In the genomic region with DNA sequence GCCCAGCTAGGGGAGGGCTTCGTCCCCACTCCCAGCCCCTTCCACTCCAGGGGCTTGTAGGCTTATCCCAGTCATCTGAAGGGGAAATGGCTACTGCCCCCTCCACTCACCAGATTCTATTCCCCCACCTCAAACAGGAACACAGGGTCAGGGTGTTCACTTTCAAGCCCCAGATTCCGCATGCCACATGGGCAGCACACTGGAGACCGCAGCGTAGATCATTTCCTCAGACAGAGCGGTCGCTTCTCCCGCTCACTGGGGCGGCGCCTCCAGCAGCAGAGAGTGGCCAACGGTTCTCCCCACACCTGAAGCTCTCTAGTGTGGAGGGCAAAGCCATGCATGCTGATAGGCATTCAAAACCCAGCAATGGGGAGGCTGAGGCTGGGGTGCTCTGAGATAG, we compare ENCODE assay signal across 23 mouse cellular contexts. TPM values are rescaled to one million over a fixed set of nuclear protein-coding genes. Genes with fewer than 3 reads are reported as not detected.
DNase-seq lines count a peak whose midpoint lies in the region; ATAC-seq and TF ChIP-seq lines count a peak whose summit lies in the region.
"Had no signal": no experiment of that assay in that cellular context is flagged by ENCODE, and none has a peak within 500 bp of the region (broad histone marks: within the 10 kb centered on the region; RNA-seq: fewer than 3 reads in every experiment).

No protein-coding gene starts in this region.

- H3K9me3 ChIP-seq in liver, embryonic 16.5 days (replicated peaks; ENCODE audit: control insufficient read depth, low read length): no peaks in the 10 kb centered on the region
- no peaks in the 10 kb centered on the region for H3K9me3 ChIP-seq in liver, embryonic 11.5 days (ENCODE audit: control insufficient read depth, low read length)
- no peaks in the 10 kb centered on the region for H3K9me3 ChIP-seq in intestine, embryonic 16.5 days (ENCODE audit: control insufficient read depth, low read length)
- H3K9me3 ChIP-seq: heart, embryonic 10.5 days; kidney, embryonic 15.5 days; limb, embryonic 15.5 days; megakaryocyte, embryonic 14.5 days; midbrain, embryonic 15.5 days had no signal

- TF ChIP-seq CTCF in bone marrow, adult 2 months (IDR thresholded peaks at IDR 0.05; ENCODE audit: control insufficient read depth, insufficient read depth, low read length): no peak

- H3K4me3 ChIP-seq in liver, embryonic 16.5 days (ENCODE audit: low read depth, low read length): no peak overlapping the region
- no peak overlapping the region for H3K4me3 ChIP-seq in liver, embryonic 11.5 days (ENCODE audit: low read depth, low read length)
- no peak overlapping the region for H3K4me3 ChIP-seq in bone marrow, adult 2 months (replicated peaks; ENCODE audit: control insufficient read depth, low read depth, low read length)
- H3K4me3 ChIP-seq in intestine, embryonic 16.5 days (ENCODE audit: low read length): no peak overlapping the region
- H3K4me3 ChIP-seq: heart, embryonic 10.5 days; kidney, embryonic 15.5 days; limb, embryonic 15.5 days; megakaryocyte, embryonic 14.5 days; midbrain, embryonic 15.5 days had no signal

- no peak overlapping the region for H3K9ac ChIP-seq in liver, embryonic 16.5 days (ENCODE audit: low read depth, low read length)
- no peak overlapping the region for H3K9ac ChIP-seq in liver, embryonic 11.5 days (ENCODE audit: low read depth, low read length)
- H3K9ac ChIP-seq in intestine, embryonic 16.5 days (ENCODE audit: low read depth, low read length): no peak overlapping the region
- H3K9ac ChIP-seq: kidney, embryonic 15.5 days; limb, embryonic 15.5 days; lung, embryonic 14.5 days; midbrain, embryonic 15.5 days had no signal

- no peaks in the 10 kb centered on the region for H3K4me1 ChIP-seq in liver, embryonic 16.5 days (ENCODE audit: control insufficient read depth, low read depth, low read length)
- H3K4me1 ChIP-seq in liver, embryonic 11.5 days (replicated peaks; ENCODE audit: control insufficient read depth, insufficient read depth, low read length): peaks cover 4% of the 10 kb centered on the region; the same call in 1 of the 2 replicates
- peaks cover 6% of the 10 kb centered on the region for H3K4me1 ChIP-seq in bone marrow, adult 2 months (ENCODE audit: control insufficient read depth, insufficient read depth, low read length)
- peaks cover 3% of the 10 kb centered on the region; the same call in 1 of the 2 replicates for H3K4me1 ChIP-seq in intestine, embryonic 16.5 days (ENCODE audit: control insufficient read depth, insufficient read depth, low read length)
- H3K4me1 ChIP-seq: midbrain, embryonic 15.5 days had no signal

- H3K4me2 ChIP-seq in liver, embryonic 16.5 days (ENCODE audit: low read depth, low read length): no peak overlapping the region
- no peak overlapping the region for H3K4me2 ChIP-seq in liver, embryonic 11.5 days
- no peak overlapping the region for H3K4me2 ChIP-seq in intestine, embryonic 16.5 days (ENCODE audit: low read depth, low read length)
- H3K4me2 ChIP-seq: kidney, embryonic 15.5 days; limb, embryonic 15.5 days; lung, embryonic 14.5 days; midbrain, embryonic 15.5 days had no signal

- no peaks in the 10 kb centered on the region for H3K27me3 ChIP-seq in liver, embryonic 16.5 days (ENCODE audit: control insufficient read depth, insufficient read depth, low read depth, low read length)
- H3K27me3 ChIP-seq in liver, embryonic 11.5 days (replicated peaks; ENCODE audit: control insufficient read depth, insufficient read depth, low read length): no peaks in the 10 kb centered on the region
- no peaks in the 10 kb centered on the region for H3K27me3 ChIP-seq in intestine, embryonic 16.5 days (replicated peaks; ENCODE audit: control insufficient read depth, insufficient read depth, low read length)
- H3K27me3 ChIP-seq: CH12.LX; kidney, embryonic 15.5 days; limb, embryonic 15.5 days; midbrain, embryonic 15.5 days had no signal

- 48% methylated on average over 10 of the region's 10 CpGs for WGBS in liver, embryonic 16.5 days (ENCODE audit: insufficient replicate concordance)
- 77% methylated on average over 10 of the region's 10 CpGs for WGBS in liver, embryonic 11.5 days
- WGBS in bone marrow, adult 2 months: 22% methylated on average over 10 of the region's 10 CpGs
- WGBS in intestine, embryonic 16.5 days: 80% methylated on average over 10 of the region's 10 CpGs

- no peak for DNase-seq in liver, embryonic 11.5 days (ENCODE audit: low spot score)
- peak; percentile 60 for DNase-seq in thymus, postnatal 25 days
- DNase-seq in retina, postnatal 1 day: no peak
- DNase-seq: adrenal gland, postnatal 14 days; cerebellum, adult 11-12 months; cerebellum, postnatal 14 days; embryo, embryonic 11 days; gastrocnemius, postnatal 36 days; kidney, postnatal 4 days; layer of hippocampus, postnatal 36 days; lung, embryonic 14.5 days had no signal

- no peaks in the 10 kb centered on the region for H3K36me3 ChIP-seq in liver, embryonic 16.5 days (ENCODE audit: control insufficient read depth, insufficient read depth)
- peaks cover 4% of the 10 kb centered on the region for H3K36me3 ChIP-seq in liver, embryonic 11.5 days (ENCODE audit: control insufficient read depth, insufficient read depth, low read length)
- no peaks in the 10 kb centered on the region; the same call in 1 of the 2 replicates for H3K36me3 ChIP-seq in intestine, embryonic 16.5 days (ENCODE audit: control insufficient read depth, insufficient read depth, low read length)

- ATAC-seq in liver, embryonic 16.5 days (ENCODE audit: low read depth): no peak
- ATAC-seq in liver, embryonic 11.5 days (replicated peaks; ENCODE audit: low FRiP score): no peak
- peak; percentile 39 for ATAC-seq in megakaryocyte, adult 5-6 weeks (ENCODE audit: poor library complexity, severe bottlenecking)
- ATAC-seq in intestine, embryonic 16.5 days: no peak
- ATAC-seq: forebrain, embryonic 16.5 days; midbrain, embryonic 15.5 days had no signal

- H3K27ac ChIP-seq in liver, embryonic 16.5 days (ENCODE audit: low read length): peak overlapping the region; percentile 12; the same call in 1 of the 2 replicates
- no peak overlapping the region for H3K27ac ChIP-seq in liver, embryonic 11.5 days (ENCODE audit: low read depth, low read length)
- peak overlapping the region; percentile 66 for H3K27ac ChIP-seq in bone marrow, adult 2 months (ENCODE audit: control insufficient read depth, insufficient read depth, low read depth, low read length, poor library complexity)
- no peak overlapping the region for H3K27ac ChIP-seq in intestine, embryonic 16.5 days (ENCODE audit: low read length)
- H3K27ac ChIP-seq: heart, embryonic 10.5 days; kidney, embryonic 15.5 days; limb, embryonic 15.5 days; midbrain, embryonic 15.5 days had no signal

- no peak for TF ChIP-seq POLR2A in bone marrow, adult 2 months (IDR thresholded peaks at IDR 0.05; ENCODE audit: borderline replicate concordance, control insufficient read depth, low read depth, low read length)

RNA-seq across cellular contexts. Expression of gene Selplg, which starts 4.5 kb away (rescaled TPM):
- polyA plus RNA-seq in liver, embryonic 16.5 days (2015; fragmentation: Nextera tagmentation; extraction: Ambion mirVana): 14.1 and 15.4 TPM in 2 replicates
- polyA plus RNA-seq in liver, embryonic 11.5 days (2014; fragmentation: Nextera tagmentation; extraction: Ambion mirVana): 17.1 and 17.8 TPM in 2 replicates
- polyA plus RNA-seq in bone marrow, adult 2 months (2011; ENCODE audit: insufficient read depth, insufficient read length, low replicate concordance, missing spikeins): 48.2 and 146 TPM in 2 replicates
- total RNA-seq in megakaryocyte, adult 5-6 weeks (2015): 718 and 733 TPM in 2 replicates
- 291 and 312 TPM in 2 replicates for total RNA-seq in megakaryocyte, adult 5-6 weeks (2017)
- 6.8 and 7.5 TPM in 2 replicates for polyA plus RNA-seq in intestine, embryonic 16.5 days (2015; fragmentation: Nextera tagmentation; extraction: Ambion mirVana)

RNA-seq across cellular contexts. Expression of gene Tmem119, which starts 36.6 kb away (rescaled TPM):
- polyA plus RNA-seq in liver, embryonic 16.5 days (2015; fragmentation: Nextera tagmentation; extraction: Ambion mirVana): 3.6 and 4.5 TPM in 2 replicates
- polyA plus RNA-seq in liver, embryonic 11.5 days (2014; fragmentation: Nextera tagmentation; extraction: Ambion mirVana): 15.6 and 16.9 TPM in 2 replicates
- 1.4 and 1.8 TPM in 2 replicates for polyA plus RNA-seq in bone marrow, adult 2 months (2011; ENCODE audit: insufficient read depth, insufficient read length, low replicate concordance, missing spikeins)
- total RNA-seq in megakaryocyte, adult 5-6 weeks (2015): 1.9 and 2.8 TPM in 2 replicates
- 2.3 and 3.2 TPM in 2 replicates for total RNA-seq in megakaryocyte, adult 5-6 weeks (2017)
- polyA plus RNA-seq in intestine, embryonic 16.5 days (2015; fragmentation: Nextera tagmentation; extraction: Ambion mirVana): 56.6 and 63.7 TPM in 2 replicates
- total RNA-seq: MEL had no signal

Comparison
In these comparisons a context has a peak if more than half of its experiments do, and no peak if none do; other contexts are left out.
1. H3K27ac ChIP-seq: peak in liver, embryonic 16.5 days (single experiment) and bone marrow, adult 2 months (single experiment); none in liver, embryonic 11.5 days (single experiment) and intestine, embryonic 16.5 days (single experiment).